Mouse (Mus musculus): ENCODE measurements around the gene Pappa2.

Pappa2 gene

GRCm38 (mm10) chr1:158915592-158915991 lies 64.7 kb downstream of the Pappa2 start:
- in situ Hi-C loops (cut with MboI; ENCODE audit: unreplicated experiment in 2 of 2) = no loop called here

- in situ Hi-C loops (cut with MboI; ENCODE audit: unreplicated experiment in 2 of 2) = no loop called here
These were observed 69.6 kb downstream of the Pappa2 start for GRCm38 (mm10) chr1:158910661-158911060.

- in situ Hi-C loops (cut with MboI; ENCODE audit: unreplicated experiment in 2 of 2) = no loop called here
These were observed 83.0 kb downstream of the Pappa2 start for GRCm38 (mm10) chr1:158897339-158897738.

GRCm38 (mm10) chr1:158894441-158894840 lies 85.8 kb downstream of the Pappa2 start:
- in situ Hi-C loops (cut with MboI; ENCODE audit: unreplicated experiment in 2 of 2) = no loop called here

GRCm38 (mm10) chr1:158875487-158875886 lies 104.8 kb downstream of the Pappa2 start:
- in situ Hi-C loops (cut with MboI; ENCODE audit: unreplicated experiment in 2 of 2) = no loop called here

- in situ Hi-C loops (cut with MboI; ENCODE audit: unreplicated experiment in 2 of 2) = no loop called here
These were observed 105.7 kb downstream of the Pappa2 start for GRCm38 (mm10) chr1:158874552-158875077.

- in situ Hi-C loops (cut with MboI; ENCODE audit: unreplicated experiment in 2 of 2) = no loop called here
These were observed 106.7 kb downstream of the Pappa2 start for GRCm38 (mm10) chr1:158873631-158874030.

GRCm38 (mm10) chr1:158871401-158871800 lies 108.9 kb downstream of the Pappa2 start:
- in situ Hi-C loops (cut with MboI; ENCODE audit: unreplicated experiment in 2 of 2) = no loop called here

GRCm38 (mm10) chr1:158860190-158860589 lies 120.1 kb downstream of the Pappa2 start:
- in situ Hi-C loops (cut with MboI; ENCODE audit: unreplicated experiment in 2 of 2) = no loop called here

- in situ Hi-C loops (cut with MboI; ENCODE audit: unreplicated experiment in 2 of 2) = no loop called here
These were observed 126.1 kb downstream of the Pappa2 start for GRCm38 (mm10) chr1:158853936-158854882.

- in situ Hi-C loops (cut with MboI; ENCODE audit: unreplicated experiment in 2 of 2) = no loop called here
These were observed 127.3 kb downstream of the Pappa2 start for GRCm38 (mm10) chr1:158852836-158853567.

- in situ Hi-C loops (cut with MboI; ENCODE audit: unreplicated experiment in 2 of 2) = no loop called here
These were observed 129.8 kb downstream of the Pappa2 start for GRCm38 (mm10) chr1:158850459-158850858.

GRCm38 (mm10) chr1:158844604-158845003 lies 135.7 kb downstream of the Pappa2 start:
- in situ Hi-C loops (cut with MboI; ENCODE audit: unreplicated experiment in 2 of 2) = no loop called here

GRCm38 (mm10) chr1:158837151-158837550 lies 143.1 kb downstream of the Pappa2 start:
- in situ Hi-C loops (cut with MboI; ENCODE audit: unreplicated experiment in 2 of 2) = no loop called here

GRCm38 (mm10) chr1:158830152-158830551 lies 150.1 kb downstream of the Pappa2 start:
- in situ Hi-C loops (cut with MboI; ENCODE audit: unreplicated experiment in 2 of 2) = no loop called here

GRCm38 (mm10) chr1:158827931-158828330 lies 152.4 kb downstream of the Pappa2 start:
- in situ Hi-C loops (cut with MboI; ENCODE audit: unreplicated experiment in 2 of 2) = no loop called here

- in situ Hi-C loops (cut with MboI; ENCODE audit: unreplicated experiment in 2 of 2) = no loop called here
These were observed 160.6 kb downstream of the Pappa2 start for GRCm38 (mm10) chr1:158819676-158820075.

- in situ Hi-C loops (cut with MboI; ENCODE audit: unreplicated experiment in 2 of 2) = no loop called here
These were observed 163.8 kb downstream of the Pappa2 start for GRCm38 (mm10) chr1:158816479-158816878.

GRCm38 (mm10) chr1:158811887-158812286 lies 168.4 kb downstream of the Pappa2 start:
- in situ Hi-C loops (cut with MboI; ENCODE audit: unreplicated experiment in 2 of 2) = no loop called here

GRCm38 (mm10) chr1:158775486-158775885 lies 204.8 kb downstream of the Pappa2 start:
- in situ Hi-C loops (cut with MboI; ENCODE audit: unreplicated experiment in 2 of 2) = no loop called here

GRCm38 (mm10) chr1:158773102-158773501 lies 207.2 kb downstream of the Pappa2 start:
- in situ Hi-C loops (cut with MboI; ENCODE audit: unreplicated experiment in 2 of 2) = no loop called here
